Mouse (Mus musculus) thymus, adult 2 months (tissue): ENCODE measurements around the gene Tpd52l1.

Experiments used
- CTCF ChIP-seq: fragments of 200-500 bp; IDR thresholded peaks from 2 replicates; pipeline ENCODE4 v1.5.1; 2012; ENCODE audit warnings: mild to moderate bottlenecking, control low read depth, low read length, moderate library complexity, borderline replicate concordance; ENCODE audit not compliant: control insufficient read depth, poor library complexity, insufficient read depth; ENCODE audit errors: extremely low read depth
- POLR2A ChIP-seq: fragments of 200-500 bp; IDR thresholded peaks from 2 replicates; pipeline ENCODE4 v1.6.1; 2012; ENCODE audit warnings: mild to moderate bottlenecking, low read length, control low read depth, moderate library complexity; ENCODE audit not compliant: control insufficient read depth, poor library complexity, insufficient read depth; ENCODE audit errors: extremely low read depth

DNA sequence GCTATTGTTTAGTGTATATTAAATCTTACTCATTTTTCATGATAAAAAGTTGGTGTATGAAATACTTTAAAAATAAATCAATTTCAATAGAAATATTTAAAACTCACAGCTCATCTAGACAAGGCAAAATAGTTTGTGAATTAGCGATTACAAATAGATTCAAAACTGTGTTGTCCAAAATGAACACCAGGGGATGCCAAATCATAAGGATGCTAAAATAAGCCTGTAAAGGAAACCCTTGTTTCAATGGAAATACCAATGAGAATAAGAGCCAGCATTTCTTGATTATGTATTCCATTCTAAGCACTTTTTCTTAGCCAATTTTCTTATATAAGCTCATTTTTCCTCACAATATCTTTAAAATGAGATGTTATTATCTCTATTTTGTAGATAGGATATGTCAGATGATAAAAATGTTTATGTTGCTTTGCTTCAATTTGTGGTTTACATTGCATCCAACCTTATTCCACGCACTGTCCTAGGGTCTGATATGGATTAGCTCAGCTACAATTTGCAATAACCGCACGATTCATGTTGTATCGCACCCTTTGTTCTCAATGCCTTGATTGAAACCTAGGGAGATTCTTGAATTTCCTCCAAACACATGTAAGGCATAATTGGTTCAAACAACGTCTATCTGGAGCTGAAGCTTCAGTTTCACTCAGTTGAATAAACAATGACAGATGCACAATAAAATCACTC lies 20.2 kb upstream of the Tpd52l1 start:
- no peak for TF ChIP-seq CTCF
- no peak for TF ChIP-seq POLR2A
